In the genomic region with DNA sequence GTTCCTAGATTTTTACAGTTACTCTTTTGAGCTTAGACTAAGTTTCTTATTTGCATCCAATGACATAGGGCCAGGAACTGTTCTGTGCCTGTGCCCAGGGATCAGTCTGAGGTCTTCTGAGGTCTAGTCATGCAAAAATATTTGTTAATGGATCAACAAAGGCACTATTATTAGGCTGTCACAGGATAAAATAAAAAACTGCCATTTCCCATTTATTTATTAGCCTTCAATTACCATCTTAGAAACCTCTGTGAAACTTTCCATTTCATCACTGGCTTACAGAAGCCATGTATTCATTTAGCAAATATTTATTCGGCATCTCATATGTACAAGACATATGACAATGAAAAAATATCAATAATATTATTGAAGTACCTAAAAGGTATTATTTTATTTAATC, we compare ENCODE assay signal across 32 mouse cellular contexts. TPM values are rescaled to one million over a fixed set of nuclear protein-coding genes. Genes with fewer than 3 reads are reported as not detected.
DNase-seq lines count a peak whose midpoint lies in the region; ATAC-seq and TF ChIP-seq lines count a peak whose summit lies in the region.
"Had no signal": no experiment of that assay in that cellular context is flagged by ENCODE, and none has a peak within 500 bp of the region (broad histone marks: within the 10 kb centered on the region; RNA-seq: fewer than 3 reads in every experiment).

No protein-coding gene starts in this region.

- TF ChIP-seq POLR2A in embryonic fibroblast, embryonic 13.5 days (IDR thresholded peaks at IDR 0.05; ENCODE audit: low read depth, low read length): no peak

- H3K4me3 ChIP-seq in heart, embryonic 13.5 days: no peak overlapping the region
- H3K4me3 ChIP-seq in lung, embryonic 15.5 days: no peak overlapping the region
- no peak overlapping the region for H3K4me3 ChIP-seq in embryonic fibroblast, embryonic 13.5 days (ENCODE audit: insufficient read depth, low read length)
- no peak overlapping the region for H3K4me3 ChIP-seq in layer of hippocampus, adult 2 months
- H3K4me3 ChIP-seq: embryonic facial prominence, embryonic 13.5 days; hindbrain, embryonic 10.5 days; intestine, embryonic 15.5 days; left cerebral cortex, adult 2 months; liver, embryonic 15.5 days; midbrain, embryonic 12.5 days had no signal

- TF ChIP-seq CTCF in embryonic fibroblast, embryonic 13.5 days (IDR thresholded peaks at IDR 0.05; ENCODE audit: borderline replicate concordance, insufficient read depth, low read length): no peak
- TF ChIP-seq CTCF in layer of hippocampus, adult 2 months (conservative IDR thresholded peaks at IDR 0.05): no peak

- H3K4me2 ChIP-seq in heart, embryonic 13.5 days: no peak overlapping the region
- no peak overlapping the region for H3K4me2 ChIP-seq in lung, embryonic 15.5 days
- H3K4me2 ChIP-seq: embryonic facial prominence, embryonic 13.5 days; intestine, embryonic 15.5 days; liver, embryonic 15.5 days; midbrain, embryonic 12.5 days had no signal

- 73% methylated on average over 1 of the region's 1 CpGs for WGBS in heart, embryonic 13.5 days
- 86% methylated on average over 1 of the region's 1 CpGs for WGBS in lung, embryonic 15.5 days

- DNase-seq in heart, postnatal 36 days: no peak
- DNase-seq in lung, postnatal 4 days: no peak
- no peak for DNase-seq in layer of hippocampus, adult 2 months (ENCODE audit: low spot score in 2 of 2)
- no peak for DNase-seq in layer of hippocampus, postnatal 36 days
- DNase-seq: B cell, adult 2 months; cerebellum, adult 8-10 months; cerebellum, postnatal 36 days; embryo, embryonic 11 days; gastrocnemius, postnatal 10 days; kidney, postnatal 4 days; layer of hippocampus, adult 9-11 months; lung, postnatal 10 days; right cerebral cortex, postnatal 4 days; thymus, postnatal 14 days had no signal

- no peaks in the 10 kb centered on the region; the same call in 1 of the 2 replicates for H3K9me3 ChIP-seq in heart, embryonic 13.5 days
- no peaks in the 10 kb centered on the region for H3K9me3 ChIP-seq in lung, embryonic 15.5 days
- H3K9me3 ChIP-seq: embryonic facial prominence, embryonic 13.5 days; G1E; hindbrain, embryonic 10.5 days; intestine, embryonic 15.5 days; liver, embryonic 15.5 days; midbrain, embryonic 12.5 days had no signal

- H3K9ac ChIP-seq in heart, embryonic 13.5 days: no peak overlapping the region
- no peak overlapping the region for H3K9ac ChIP-seq in lung, embryonic 15.5 days
- H3K9ac ChIP-seq: embryonic facial prominence, embryonic 13.5 days; intestine, embryonic 15.5 days; liver, embryonic 15.5 days; midbrain, embryonic 12.5 days had no signal

- no peaks in the 10 kb centered on the region for H3K36me3 ChIP-seq in heart, embryonic 13.5 days
- no peaks in the 10 kb centered on the region for H3K36me3 ChIP-seq in lung, embryonic 15.5 days
- H3K36me3 ChIP-seq: embryonic facial prominence, embryonic 13.5 days; G1E; hindbrain, embryonic 10.5 days; intestine, embryonic 15.5 days; liver, embryonic 15.5 days; midbrain, embryonic 12.5 days had no signal

- H3K27ac ChIP-seq in heart, embryonic 13.5 days (replicated peaks): peak overlapping the region; percentile 77
- H3K27ac ChIP-seq in lung, embryonic 15.5 days: peak overlapping the region; percentile 33; the same call in 1 of the 2 replicates
- H3K27ac ChIP-seq in embryonic fibroblast, embryonic 13.5 days (ENCODE audit: insufficient read depth, low read length): peak overlapping the region; percentile 49; the same call in 1 of the 2 replicates
- H3K27ac ChIP-seq in layer of hippocampus, adult 2 months: no peak overlapping the region
- H3K27ac ChIP-seq: embryonic facial prominence, embryonic 13.5 days; hindbrain, embryonic 10.5 days; intestine, embryonic 15.5 days; left cerebral cortex, adult 2 months; liver, embryonic 15.5 days; midbrain, embryonic 12.5 days had no signal

- H3K27me3 ChIP-seq in heart, embryonic 13.5 days (replicated peaks): no peaks in the 10 kb centered on the region
- H3K27me3 ChIP-seq in lung, embryonic 15.5 days: no peaks in the 10 kb centered on the region
- H3K27me3 ChIP-seq: CH12.LX; embryonic facial prominence, embryonic 13.5 days; intestine, embryonic 15.5 days; liver, embryonic 15.5 days; midbrain, embryonic 12.5 days had no signal

- H3K4me1 ChIP-seq in heart, embryonic 13.5 days: peaks cover 3% of the 10 kb centered on the region; the same call in 1 of the 2 replicates
- H3K4me1 ChIP-seq in lung, embryonic 15.5 days: no peaks in the 10 kb centered on the region
- H3K4me1 ChIP-seq in embryonic fibroblast, embryonic 13.5 days (ENCODE audit: control insufficient read depth, insufficient read depth, low read length): peaks cover 3% of the 10 kb centered on the region
- H3K4me1 ChIP-seq: embryonic facial prominence, embryonic 13.5 days; hindbrain, embryonic 10.5 days; intestine, embryonic 15.5 days; liver, embryonic 15.5 days; midbrain, embryonic 12.5 days had no signal

- intact Hi-C loops in heart, postnatal 36 days (cut with DNase I): no loop called here

- ATAC-seq in heart, embryonic 13.5 days (ENCODE audit: extremely low read depth, insufficient number of reproducible peaks, low FRiP score, low TSS enrichment): no peak
- ATAC-seq in lung, embryonic 15.5 days (ENCODE audit: borderline replicate concordance, extremely low read depth, low FRiP score, low TSS enrichment): no peak
- ATAC-seq: forebrain, embryonic 14.5 days; hindbrain, embryonic 16.5 days; intestine, embryonic 15.5 days had no signal

RNA-seq across cellular contexts. Expression of a gene that starts 20.3 kb away (rescaled TPM):
- 0.15 TPM in 1 of 2 replicates, not detected in the other for polyA plus RNA-seq in heart, embryonic 13.5 days (2015; fragmentation: Nextera tagmentation; extraction: Ambion mirVana)
- 10 to 100 TPM in 1 of 2 experiments, 1 to 10 TPM in 1; 3.7 to 11.8 TPM for total RNA-seq in heart, postnatal 36 days (2021)
- polyA plus RNA-seq in lung, embryonic 15.5 days (2015; fragmentation: Nextera tagmentation; extraction: Ambion mirVana): 0.19 TPM in 1 of 2 replicates, not detected in the other
- polyA plus RNA-seq in embryonic fibroblast, embryonic 13.5 days (2011; ENCODE audit: insufficient read length, low read depth, missing spikeins): not detected in 2 replicates
- total RNA-seq in layer of hippocampus, adult 2 months (2021): not detected
- total RNA-seq in layer of hippocampus, postnatal 36 days (2021): not detected
- total RNA-seq: left cerebral cortex, adult 2 months; left cerebral cortex, postnatal 36 days; monocyte, adult 5-6 weeks had no signal
- polyA plus RNA-seq: embryonic facial prominence, embryonic 13.5 days; forebrain, embryonic 14.5 days; G1E; hindbrain, embryonic 10.5 days; hindbrain, embryonic 16.5 days; intestine, embryonic 15.5 days; kidney, embryonic 14.5 days; liver, embryonic 15.5 days; midbrain, embryonic 12.5 days; neural tube, embryonic 11.5 days; stomach, embryonic 14.5 days had no signal

RNA-seq across cellular contexts. Expression of a gene that starts 39.1 kb away (rescaled TPM):
- polyA plus RNA-seq in heart, embryonic 13.5 days (2015; fragmentation: Nextera tagmentation; extraction: Ambion mirVana): 93.0 and 96.8 TPM in 2 replicates
- total RNA-seq in heart, postnatal 36 days (2021): 1 to 10 TPM; 5.7 to 7.2 TPM
- polyA plus RNA-seq in lung, embryonic 15.5 days (2015; fragmentation: Nextera tagmentation; extraction: Ambion mirVana): 135 and 138 TPM in 2 replicates
- polyA plus RNA-seq in embryonic fibroblast, embryonic 13.5 days (2011; ENCODE audit: insufficient read length, low read depth, missing spikeins): 17.6 and 22.3 TPM in 2 replicates
- total RNA-seq in layer of hippocampus, adult 2 months (2021): 1 to 10 TPM; 4.8 to 5.3 TPM
- total RNA-seq in layer of hippocampus, postnatal 36 days (2021): 1 to 10 TPM; 3.3 to 4.2 TPM

RNA-seq across cellular contexts. Expression of a gene that starts 57.9 kb away (rescaled TPM):
- 15.9 and 18.1 TPM in 2 replicates for polyA plus RNA-seq in heart, embryonic 13.5 days (2015; fragmentation: Nextera tagmentation; extraction: Ambion mirVana)
- 1 to 10 TPM; 9.2 to 10.0 TPM for total RNA-seq in heart, postnatal 36 days (2021)
- polyA plus RNA-seq in lung, embryonic 15.5 days (2015; fragmentation: Nextera tagmentation; extraction: Ambion mirVana): 48.0 and 52.7 TPM in 2 replicates
- polyA plus RNA-seq in embryonic fibroblast, embryonic 13.5 days (2011; ENCODE audit: insufficient read length, low read depth, missing spikeins): 7.4 and 10.3 TPM in 2 replicates
- 10 to 100 TPM; 15.2 to 17.3 TPM for total RNA-seq in layer of hippocampus, adult 2 months (2021)
- total RNA-seq in layer of hippocampus, postnatal 36 days (2021): 10 to 100 TPM; 16.5 to 18.1 TPM

RNA-seq across cellular contexts. Expression of a gene that starts 59.4 kb away (rescaled TPM):
- polyA plus RNA-seq in heart, embryonic 13.5 days (2015; fragmentation: Nextera tagmentation; extraction: Ambion mirVana): 147 and 163 TPM in 2 replicates
- 100 to 1,000 TPM; 379 to 387 TPM for total RNA-seq in heart, postnatal 36 days (2021)
- polyA plus RNA-seq in lung, embryonic 15.5 days (2015; fragmentation: Nextera tagmentation; extraction: Ambion mirVana): 202 and 203 TPM in 2 replicates
- 552 and 554 TPM in 2 replicates for polyA plus RNA-seq in embryonic fibroblast, embryonic 13.5 days (2011; ENCODE audit: insufficient read length, low read depth, missing spikeins)
- total RNA-seq in layer of hippocampus, adult 2 months (2021): 100 to 1,000 TPM; 923 to 956 TPM
- total RNA-seq in layer of hippocampus, postnatal 36 days (2021): 100 to 1,000 TPM; 900 to 999 TPM

Comparison
In these comparisons a context has a peak if more than half of its experiments do, and no peak if none do; other contexts are left out.
1. RNA of a gene that starts 20.3 kb away (total RNA-seq): 3.7 to 11.8 TPM in heart, postnatal 36 days; not detected in layer of hippocampus, adult 2 months and not detected in layer of hippocampus, postnatal 36 days; every median in the first group is over 4 times any median in the second.